20 mouse cellular contexts compared by ENCODE assay signal in genomic region chr19:53492528-53492927, GRCm38 (mm10). TPM values are rescaled to one million over a fixed set of nuclear protein-coding genes. Genes with fewer than 3 reads are reported as not detected.
DNase-seq lines count a peak whose midpoint lies in the region; ATAC-seq and TF ChIP-seq lines count a peak whose summit lies in the region.
"Had no signal": no experiment of that assay in that cellular context is flagged by ENCODE, and none has a peak within 500 bp of the region (broad histone marks: within the 10 kb centered on the region; RNA-seq: fewer than 3 reads in every experiment).

No protein-coding gene starts in this region.

- TF ChIP-seq RAD21 in MEL (IDR thresholded peaks at IDR 0.05; ENCODE audit: low read depth, low read length): no peak

- WGBS in liver, embryonic 11.5 days: 43% methylated on average over 4 of the region's 4 CpGs
- 30% methylated on average over 4 of the region's 4 CpGs for WGBS in liver, embryonic 15.5 days (ENCODE audit: insufficient replicate concordance)
- WGBS in forebrain, embryonic 15.5 days: 88% methylated on average over 4 of the region's 4 CpGs

- TF ChIP-seq CTCF in MEL (IDR thresholded peaks at IDR 0.05 in 2 of 3, conservative IDR thresholded peaks at IDR 0.05 in 1 of 3; ENCODE audit: control insufficient read depth in 1 of 3, insufficient read depth in 1 of 3, low read depth in 2 of 3, low read length in 3 of 3, poor library complexity in 1 of 3, severe bottlenecking in 1 of 3): no peak

- H3K27ac ChIP-seq in MEL (ENCODE audit: control insufficient read depth, low read depth, low read length): no peak overlapping the region
- H3K27ac ChIP-seq in liver, embryonic 11.5 days (ENCODE audit: low read depth, low read length): no peak overlapping the region
- no peak overlapping the region for H3K27ac ChIP-seq in liver, embryonic 15.5 days (replicated peaks)
- no peak overlapping the region for H3K27ac ChIP-seq in forebrain, embryonic 15.5 days (replicated peaks)
- H3K27ac ChIP-seq: embryonic facial prominence, embryonic 15.5 days; forebrain, embryonic 10.5 days; hindbrain, embryonic 13.5 days; hindbrain, postnatal 0 days had no signal

- peak; percentile 57 for DNase-seq in MEL (ENCODE audit: low read depth, low spot score)
- DNase-seq in MEL-GATA-1-ER (ENCODE audit: extremely low read depth, low read depth): peak; percentile 37
- no peak for DNase-seq in liver, embryonic 11.5 days (ENCODE audit: low spot score)
- no peak for DNase-seq in lung, postnatal 4 days
- DNase-seq in cerebellum, postnatal 36 days: no peak
- DNase-seq: adrenal gland, postnatal 10 days; cerebellum, adult 18-20 months; cerebellum, adult 9-11 months; embryo, embryonic 11 days; gastrocnemius, postnatal 14 days; heart, postnatal 10 days had no signal

- H3K4me1 ChIP-seq in MEL (ENCODE audit: control insufficient read depth in 1 of 2, insufficient read depth in 2 of 2, low read length in 2 of 2): no peaks in the 10 kb centered on the region
- peaks cover 8% of the 10 kb centered on the region for H3K4me1 ChIP-seq in liver, embryonic 11.5 days (replicated peaks; ENCODE audit: control insufficient read depth, insufficient read depth, low read length)
- 0 out of 2 replicates have a peak, but pooled peaks cover 2% of the 10 kb centered on the region for H3K4me1 ChIP-seq in liver, embryonic 15.5 days (replicated peaks)
- H3K4me1 ChIP-seq in forebrain, embryonic 15.5 days: no peaks in the 10 kb centered on the region
- H3K4me1 ChIP-seq: embryonic facial prominence, embryonic 15.5 days; hindbrain, embryonic 13.5 days had no signal

- TF ChIP-seq EP300 in MEL (IDR thresholded peaks at IDR 0.05; ENCODE audit: low read depth in 1 of 2, low read length in 2 of 2): peak; percentile 59 to 71

- no peak for TF ChIP-seq POLR2A in MEL (IDR thresholded peaks at IDR 0.05; ENCODE audit: control insufficient read depth in 1 of 2, insufficient read depth in 1 of 2, low read depth in 1 of 2, low read length in 2 of 2, poor library complexity in 1 of 2)

- no peak overlapping the region for H3K4me2 ChIP-seq in liver, embryonic 11.5 days
- H3K4me2 ChIP-seq in liver, embryonic 15.5 days: no peak overlapping the region
- H3K4me2 ChIP-seq in forebrain, embryonic 15.5 days (replicated peaks): no peak overlapping the region
- H3K4me2 ChIP-seq: embryonic facial prominence, embryonic 15.5 days; heart, embryonic 13.5 days; hindbrain, embryonic 13.5 days had no signal

- peaks cover 0 to 3% of the 10 kb centered on the region in 2 experiments; a peak in 2 of 4 replicates for H3K27me3 ChIP-seq in MEL (ENCODE audit: control insufficient read depth in 1 of 2, insufficient read depth in 2 of 2, low read length in 2 of 2)
- H3K27me3 ChIP-seq in liver, embryonic 11.5 days (replicated peaks; ENCODE audit: control insufficient read depth, insufficient read depth, low read length): no peaks in the 10 kb centered on the region
- no peaks in the 10 kb centered on the region for H3K27me3 ChIP-seq in liver, embryonic 15.5 days
- H3K27me3 ChIP-seq in forebrain, embryonic 15.5 days: no peaks in the 10 kb centered on the region
- H3K27me3 ChIP-seq: embryonic facial prominence, embryonic 15.5 days; heart, embryonic 13.5 days had no signal

- no peaks in the 10 kb centered on the region for H3K9me3 ChIP-seq in MEL (replicated peaks; ENCODE audit: insufficient read depth, low read length)
- no peaks in the 10 kb centered on the region for H3K9me3 ChIP-seq in liver, embryonic 11.5 days (ENCODE audit: control insufficient read depth, low read length)
- no peaks in the 10 kb centered on the region for H3K9me3 ChIP-seq in liver, embryonic 15.5 days (replicated peaks)
- H3K9me3 ChIP-seq in forebrain, embryonic 15.5 days: no peaks in the 10 kb centered on the region
- H3K9me3 ChIP-seq: embryonic facial prominence, embryonic 15.5 days; forebrain, embryonic 10.5 days; heart, embryonic 13.5 days; hindbrain, embryonic 13.5 days had no signal

- H3K9ac ChIP-seq in MEL (ENCODE audit: control insufficient read depth, low read depth, low read length, poor library complexity, severe bottlenecking): no peak overlapping the region
- H3K9ac ChIP-seq in liver, embryonic 11.5 days (ENCODE audit: low read depth, low read length): no peak overlapping the region
- no peak overlapping the region for H3K9ac ChIP-seq in liver, embryonic 15.5 days
- no peak overlapping the region for H3K9ac ChIP-seq in forebrain, embryonic 15.5 days (replicated peaks)
- H3K9ac ChIP-seq: embryonic facial prominence, embryonic 15.5 days; heart, embryonic 13.5 days; hindbrain, embryonic 13.5 days had no signal

- ATAC-seq in liver, embryonic 11.5 days (replicated peaks; ENCODE audit: low FRiP score): peak; percentile 79
- ATAC-seq in liver, embryonic 15.5 days (ENCODE audit: insufficient read depth): 0 out of 2 replicates have a peak, but pooled peaks have one; percentile 22
- ATAC-seq in forebrain, embryonic 15.5 days (replicated peaks): no peak
- ATAC-seq: forebrain, embryonic 16.5 days; hindbrain, postnatal 0 days had no signal

- H3K4me3 ChIP-seq in MEL (ENCODE audit: control insufficient read depth in 1 of 2, insufficient read depth in 1 of 2, low read depth in 2 of 2, low read length in 2 of 2): no peak overlapping the region
- no peak overlapping the region for H3K4me3 ChIP-seq in liver, embryonic 11.5 days (ENCODE audit: low read depth, low read length)
- H3K4me3 ChIP-seq in liver, embryonic 15.5 days (replicated peaks): no peak overlapping the region
- H3K4me3 ChIP-seq in forebrain, embryonic 15.5 days: no peak overlapping the region
- H3K4me3 ChIP-seq: embryonic facial prominence, embryonic 15.5 days; erythroblast, embryonic 14.5 days; forebrain, embryonic 10.5 days; heart, embryonic 13.5 days; hindbrain, embryonic 13.5 days had no signal

- H3K79me2 ChIP-seq in MEL (ENCODE audit: control insufficient read depth, insufficient read depth, low read length, poor library complexity): no peaks in the 10 kb centered on the region

- H3K36me3 ChIP-seq in MEL (ENCODE audit: control insufficient read depth in 1 of 2, insufficient read depth in 2 of 2, low read length in 2 of 2): no peaks in the 10 kb centered on the region
- H3K36me3 ChIP-seq in liver, embryonic 11.5 days (ENCODE audit: control insufficient read depth, insufficient read depth, low read length): no peaks in the 10 kb centered on the region
- no peaks in the 10 kb centered on the region for H3K36me3 ChIP-seq in liver, embryonic 15.5 days (replicated peaks)
- no peaks in the 10 kb centered on the region for H3K36me3 ChIP-seq in forebrain, embryonic 15.5 days
- H3K36me3 ChIP-seq: embryonic facial prominence, embryonic 15.5 days; forebrain, embryonic 10.5 days; heart, embryonic 13.5 days; hindbrain, embryonic 13.5 days had no signal

TF ChIP-seq in MEL, 35 proteins besides CTCF, POLR2A, EP300 and RAD21:
- TF ChIP-seq BHLHE40 (IDR thresholded peaks at IDR 0.05; ENCODE audit: borderline replicate concordance, low read depth, low read length): no peak
- TF ChIP-seq POLR2AphosphoS2 (IDR thresholded peaks at IDR 0.05; ENCODE audit: low read length): no peak
- TF ChIP-seq ZC3H11A (IDR thresholded peaks at IDR 0.05; ENCODE audit: low read depth, low read length): no peak
- no peak for TF ChIP-seq POLR2AphosphoS5 (IDR thresholded peaks at IDR 0.05; ENCODE audit: borderline replicate concordance, low read depth, low read length)
- no peak for TF ChIP-seq UBTF (IDR thresholded peaks at IDR 0.05; ENCODE audit: borderline replicate concordance, insufficient read depth, low read depth, low read length)
- TF ChIP-seq ZMIZ1 (IDR thresholded peaks at IDR 0.05; ENCODE audit: low read depth, low read length): no peak
- TF ChIP-seq HCFC1 (IDR thresholded peaks at IDR 0.05; ENCODE audit: low read depth, low read length): no peak
- TF ChIP-seq USF1 (IDR thresholded peaks at IDR 0.05; ENCODE audit: low read depth, low read length): no peak
- TF ChIP-seq SMC3 (IDR thresholded peaks at IDR 0.05; ENCODE audit: low read depth, low read length): no peak
- TF ChIP-seq MXI1 (IDR thresholded peaks at IDR 0.05; ENCODE audit: low read depth, low read length): no peak
- peak; percentile 68 for TF ChIP-seq TAL1 (IDR thresholded peaks at IDR 0.05; ENCODE audit: low read length)
- no peak for TF ChIP-seq CHD1 (IDR thresholded peaks at IDR 0.05; ENCODE audit: low read depth, low read length)
- no peak for TF ChIP-seq CHD2 (IDR thresholded peaks at IDR 0.05; ENCODE audit: low read length)
- no peak for TF ChIP-seq MAZ (IDR thresholded peaks at IDR 0.05; ENCODE audit: low read depth, low read length)
- TF ChIP-seq RCOR1 (IDR thresholded peaks at IDR 0.05; ENCODE audit: low read depth, low read length): no peak
- TF ChIP-seq MEF2A (IDR thresholded peaks at IDR 0.05; ENCODE audit: extremely low read depth, insufficient replicate concordance, low read depth, low read length, poor library complexity, severe bottlenecking): no peak
- no peak for TF ChIP-seq MAX (IDR thresholded peaks at IDR 0.05; ENCODE audit: low read length)
- TF ChIP-seq TBP (IDR thresholded peaks at IDR 0.05; ENCODE audit: low read depth, low read length): no peak
- TF ChIP-seq ELF1 (IDR thresholded peaks at IDR 0.05; ENCODE audit: low read depth, low read length): no peak
- TF ChIP-seq TCF12 (IDR thresholded peaks at IDR 0.05; ENCODE audit: low read depth, low read length): peak; percentile 84
- TF ChIP-seq ETS1 (IDR thresholded peaks at IDR 0.05; ENCODE audit: low read depth, low read length): 0 out of 2 replicates have a peak, but pooled peaks have one; percentile 14
- TF ChIP-seq GATA1 (IDR thresholded peaks at IDR 0.05; ENCODE audit: low read depth, low read length): peak; percentile 52; the same call in 1 of the 2 replicates
- no peak for TF ChIP-seq JUND (IDR thresholded peaks at IDR 0.05; ENCODE audit: low read depth, low read length)
- no peak for TF ChIP-seq NRF1 (IDR thresholded peaks at IDR 0.05; ENCODE audit: insufficient read depth, low read depth, low read length, poor library complexity, severe bottlenecking)
- no peak for TF ChIP-seq GABPA (IDR thresholded peaks at IDR 0.05; ENCODE audit: low read depth, low read length)
TF ChIP-seq in MEL: peak in this region for 4.

RNA-seq across cellular contexts. Expression of gene Dusp5, which starts 36.4 kb away (rescaled TPM):
- total RNA-seq in MEL (2012; rRNA removed): 7.6 and 11.7 TPM in 2 replicates
- polyA plus RNA-seq in MEL (2012; ENCODE audit: insufficient read depth in 1 of 2, insufficient read length in 2 of 2, low read depth in 1 of 2, low replicate concordance in 2 of 2, missing spikeins in 1 of 2): 10 to 100 TPM in 1 of 2 experiments, not detected in 1; 13.8 TPM
- polyA plus RNA-seq in liver, embryonic 11.5 days (2014; fragmentation: Nextera tagmentation; extraction: Ambion mirVana): 6.7 TPM in 2 replicates
- polyA plus RNA-seq in liver, embryonic 15.5 days (2015; fragmentation: Nextera tagmentation; extraction: Ambion mirVana): 2.0 and 2.4 TPM in 2 replicates
- 2.9 TPM in 2 replicates for polyA plus RNA-seq in forebrain, embryonic 15.5 days (2015; fragmentation: Nextera tagmentation; extraction: Ambion mirVana)

Comparison
In these comparisons a context has a peak if more than half of its experiments do, and no peak if none do; other contexts are left out.
1. DNase-seq: peak in MEL (single experiment) and MEL-GATA-1-ER (single experiment); none in liver, embryonic 11.5 days (single experiment), lung, postnatal 4 days (0 of 2) and cerebellum, postnatal 36 days (0 of 2).